8 mouse cellular contexts compared by ENCODE assay signal in the genomic region with DNA sequence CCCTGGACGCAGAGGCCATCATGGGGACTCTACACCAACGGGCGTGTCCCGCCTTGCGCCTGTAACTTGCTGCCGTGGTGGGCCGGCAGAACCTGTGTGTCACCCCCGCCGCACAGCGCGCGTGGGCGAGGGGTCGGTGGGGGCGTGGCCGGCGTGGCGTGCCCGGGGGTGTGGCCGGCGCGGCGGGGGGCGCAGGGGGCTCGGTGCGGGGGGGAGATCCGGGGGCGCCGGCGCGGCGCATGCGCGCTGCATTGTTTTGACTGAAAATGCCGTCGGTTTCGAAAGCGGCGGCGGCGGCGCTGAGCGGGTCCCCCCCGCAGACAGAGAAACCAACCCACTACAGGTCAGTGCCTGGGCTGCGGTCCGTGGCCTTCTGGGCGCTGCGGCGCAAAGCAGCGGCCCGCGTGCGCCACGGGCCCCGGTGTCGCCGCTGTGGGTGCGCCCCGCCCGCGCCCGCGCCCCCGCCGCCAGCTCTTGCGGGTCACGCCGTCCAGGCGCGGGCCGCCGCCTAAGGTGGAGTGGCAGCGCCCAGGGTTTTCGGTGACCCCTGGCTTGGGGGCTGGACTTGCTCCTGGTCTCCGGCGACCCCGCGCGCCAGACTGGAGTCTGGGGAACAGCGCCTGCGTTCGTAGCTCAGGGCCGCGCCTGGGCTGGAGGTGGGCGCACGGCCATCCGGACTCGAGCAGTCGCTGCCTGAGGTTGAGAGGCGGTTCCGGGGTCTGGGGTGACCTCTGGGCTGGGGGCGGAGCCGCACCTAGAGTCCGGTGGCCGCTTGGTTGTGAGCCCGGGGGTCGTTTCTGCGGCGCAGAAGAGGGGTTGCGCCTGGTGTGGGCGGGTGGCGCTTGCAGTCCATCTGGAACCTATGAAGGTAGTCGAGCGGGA. TPM values are rescaled to one million over a fixed set of nuclear protein-coding genes. Genes with fewer than 3 reads are reported as not detected.
A peak's percentile ranks its signal among the peaks of the same experiment; 100 is the strongest.
DNase-seq lines count a peak whose midpoint lies in the region; ATAC-seq and TF ChIP-seq lines count a peak whose summit lies in the region.

TSS of gene Unkl (plus strand) at position 248 of the 882 bp plus-strand sequence.

- H3K27me3 ChIP-seq in hindbrain, postnatal 0 days (ENCODE audit: insufficient read depth, low read length), result no peaks in the 10 kb centered on the region

- peak within 1 kb of the TSS; percentile 95 for H3K4me2 ChIP-seq in hindbrain, postnatal 0 days (ENCODE audit: low read depth, low read length)

- under 1% methylated on average over 73 of the region's 104 CpGs for WGBS in hindbrain, postnatal 0 days

- DNase-seq in T-cell, adult 2 months (ENCODE audit: low spot score), result peak; percentile 77
- peak; percentile 64 to 71 for DNase-seq in cerebellum, postnatal 36 days
- DNase-seq in gastrocnemius, postnatal 10 days, result peak; percentile 83
- DNase-seq in hindbrain, postnatal 0 days (ENCODE audit: low spot score), result peak; percentile 85
- DNase-seq in left cerebral cortex, postnatal 25 days (ENCODE audit: low spot score in 2 of 2), result peak; percentile 66 to 68
- peak; percentile 71 for DNase-seq in mesoderm, embryonic 11.5 days (ENCODE audit: low read depth, low spot score)
- peak; percentile 71 for DNase-seq in right cerebral cortex, postnatal 25 days
- DNase-seq in yolk sac, embryonic 10.5 days (ENCODE audit: low spot score), result peak; percentile 78

- ATAC-seq in hindbrain, postnatal 0 days, result peak; percentile 19; the same call in 1 of the 2 replicates

- peak within 1 kb of the TSS; percentile 77 for H3K27ac ChIP-seq in hindbrain, postnatal 0 days

- H3K9me3 ChIP-seq in hindbrain, postnatal 0 days (ENCODE audit: low read length), result no peaks in the 10 kb centered on the region

- peaks cover 15% of the 10 kb centered on the region for H3K36me3 ChIP-seq in hindbrain, postnatal 0 days (ENCODE audit: insufficient read depth, low read length)

- peak within 1 kb of the TSS; percentile 86 for H3K9ac ChIP-seq in hindbrain, postnatal 0 days (replicated peaks; ENCODE audit: low read length)

- TF ChIP-seq CTCF in hindbrain, postnatal 0 days (IDR thresholded peaks at IDR 0.05; ENCODE audit: low read depth), result no peak

- intact Hi-C loops in left cerebral cortex, postnatal 25 days (cut with DNase I), result loop anchor here (1.0 kb wide), 1 partner anchor 34 kb away; no protein-coding TSS in a partner anchor

- H3K4me3 ChIP-seq in hindbrain, postnatal 0 days (ENCODE audit: low read length), result peak within 1 kb of the TSS; percentile 98

- H3K4me1 ChIP-seq in hindbrain, postnatal 0 days (ENCODE audit: insufficient read depth, low read length), result peaks cover 20% of the 10 kb centered on the region

RNA-seq across cellular contexts. Expression of gene Unkl, which starts in this region (rescaled TPM):
- total RNA-seq in gastrocnemius, postnatal 10 days (2021), result 1 to 10 TPM; 6.8 to 8.0 TPM
- total RNA-seq in hindbrain, postnatal 0 days (2014; rRNA removed), result 39.6 and 43.3 TPM in 2 replicates
- polyA plus RNA-seq in hindbrain, postnatal 0 days (2015; fragmentation: Nextera tagmentation; extraction: Ambion mirVana), result 14.1 and 15.1 TPM in 2 replicates
- total RNA-seq in left cerebral cortex, postnatal 25 days (2021), result 10 to 100 TPM; 37.3 to 38.6 TPM

Comparison
In these comparisons a context has a peak if more than half of its experiments do, and no peak if none do; other contexts are left out.
1. Peak in every context shown above with its lines: DNase-seq, ATAC-seq, H3K4me3 ChIP-seq and H3K27ac ChIP-seq.